Mouse (Mus musculus) gastrocnemius, adult 8-10 months (tissue): Measurements from ENCODE around the gene Fam189a1. TPM values are rescaled to one million over a fixed set of nuclear protein-coding genes. Genes with fewer than 3 reads are reported as not detected.
A peak's percentile ranks its signal among the peaks of the same experiment; 100 is the strongest.

Source experiments
- DNase-seq, 2 experiments: peaks; one replicate each; pipeline ENCODE4 v3.0.0; 2022; ENCODE audit warnings: low spot score in 2 of 2
- total RNA-seq, 4 experiments: library from RNA; stranded (reverse); gene quantifications; 2 replicates each; pipeline ENCODE4 v1.2.4; 2022

The Fam189a1 gene
- total RNA-seq, 4 experiments from 2014 or later = not detected

DNA sequence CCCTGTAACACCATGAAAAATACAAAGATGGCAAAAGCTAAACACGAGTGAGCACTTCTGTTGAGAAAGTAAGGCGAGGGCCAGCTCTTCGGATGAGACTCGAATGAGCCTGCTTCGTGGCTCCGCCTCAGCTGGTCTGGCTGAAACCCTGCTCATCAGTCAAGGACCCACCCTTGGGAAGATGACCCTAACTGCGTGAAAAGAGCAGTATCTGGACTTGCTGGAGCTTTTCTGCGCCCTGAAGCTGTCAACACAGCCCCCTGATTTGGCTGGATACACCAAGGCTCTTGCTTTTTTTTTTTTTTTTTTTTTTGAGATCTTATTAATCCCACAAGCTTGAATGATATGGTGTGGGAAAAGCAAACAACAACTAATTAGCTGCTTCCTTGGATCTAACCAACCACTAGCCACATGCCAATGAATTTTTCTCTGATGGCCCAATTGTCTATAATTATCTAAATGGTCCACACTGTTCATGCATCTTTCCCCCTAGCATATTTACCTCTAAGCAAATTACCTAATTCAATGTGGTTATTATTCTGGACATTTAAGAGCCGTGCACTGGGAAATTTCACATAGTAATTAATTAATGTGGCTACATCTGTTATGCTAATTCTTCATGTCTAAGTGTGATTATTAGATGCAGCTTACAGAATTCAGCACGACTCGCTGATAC, 272.0 kb downstream of the Fam189a1 start:
- no peak for DNase-seq

DNA sequence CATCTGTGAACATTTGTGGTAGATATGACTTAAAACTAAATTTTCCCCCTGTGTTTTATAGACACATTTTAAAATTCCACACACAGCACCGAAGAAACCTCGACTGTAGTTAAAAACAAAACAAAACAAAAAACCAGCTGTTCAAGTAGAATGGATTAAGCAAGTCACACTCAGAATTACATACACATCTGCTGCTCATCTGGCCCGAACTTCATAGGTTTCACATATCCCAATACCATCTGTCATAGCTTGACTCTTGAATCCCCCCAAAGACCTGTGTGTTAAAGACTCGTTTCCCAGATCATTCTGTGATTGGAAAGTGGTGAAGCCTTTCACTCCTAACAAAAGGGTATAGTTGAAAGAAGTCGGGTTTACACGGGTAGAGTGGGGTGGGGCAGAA, 274.1 kb downstream of the Fam189a1 start:
- no peak for DNase-seq

DNA sequence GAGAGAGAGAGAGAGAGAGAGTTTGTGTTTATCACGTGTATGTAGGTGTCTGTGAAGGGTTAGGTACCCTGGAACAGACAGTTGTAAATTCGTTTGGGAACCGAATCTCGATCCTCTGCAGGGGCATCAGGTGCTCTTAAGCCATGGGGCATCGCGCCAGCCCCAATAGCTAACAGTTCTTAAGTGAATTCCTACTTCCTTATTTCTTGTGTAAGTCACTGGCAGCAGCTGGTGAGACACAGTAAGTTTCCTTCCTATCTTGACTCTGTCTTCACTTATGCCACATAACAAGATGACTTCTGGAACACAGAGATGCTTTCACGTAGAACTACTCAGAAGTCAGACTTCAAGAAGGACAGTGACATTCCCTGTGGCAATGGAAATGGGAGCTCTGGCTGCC, 275.0 kb downstream of the Fam189a1 start:
- no peak for DNase-seq

DNA sequence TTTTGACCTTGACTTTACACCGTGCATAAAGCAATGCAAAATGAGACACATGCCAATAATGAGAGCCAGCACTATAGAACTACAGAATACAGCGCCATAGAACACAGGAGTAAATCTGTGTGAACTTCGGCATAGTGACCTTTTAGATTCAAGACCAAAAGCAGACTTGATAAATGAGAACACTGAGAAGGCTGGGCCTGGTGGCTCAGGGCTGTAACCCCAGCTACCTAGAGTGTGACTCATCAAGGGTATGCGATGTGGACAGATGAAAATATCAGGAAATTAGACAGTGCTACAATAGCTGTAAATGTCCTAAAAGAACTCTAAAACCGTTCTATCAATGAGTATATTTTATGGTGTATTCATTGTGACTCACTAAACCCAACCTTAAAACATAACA, 276.0 kb downstream of the Fam189a1 start:
- no peak for DNase-seq

DNA sequence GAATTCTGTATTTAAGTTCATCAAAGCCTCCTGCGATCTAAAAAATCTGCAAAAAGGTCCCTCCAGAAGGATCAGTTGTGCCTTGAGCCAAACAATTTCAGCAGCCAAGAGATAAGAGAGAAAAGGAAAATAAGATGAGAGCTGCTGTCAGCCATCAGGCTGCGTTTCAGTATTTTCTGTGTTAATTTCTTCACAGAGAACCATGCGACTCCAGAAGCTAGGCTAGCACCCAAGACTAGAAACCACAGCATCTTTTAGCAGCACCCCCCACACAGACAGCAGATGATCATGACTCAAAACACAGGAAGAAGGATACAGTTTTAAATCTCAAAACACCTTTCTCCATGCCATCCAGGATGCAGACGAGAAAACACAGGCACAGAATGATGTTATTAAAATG, 281.4 kb downstream of the Fam189a1 start:
- DNase-seq = no peak

DNA sequence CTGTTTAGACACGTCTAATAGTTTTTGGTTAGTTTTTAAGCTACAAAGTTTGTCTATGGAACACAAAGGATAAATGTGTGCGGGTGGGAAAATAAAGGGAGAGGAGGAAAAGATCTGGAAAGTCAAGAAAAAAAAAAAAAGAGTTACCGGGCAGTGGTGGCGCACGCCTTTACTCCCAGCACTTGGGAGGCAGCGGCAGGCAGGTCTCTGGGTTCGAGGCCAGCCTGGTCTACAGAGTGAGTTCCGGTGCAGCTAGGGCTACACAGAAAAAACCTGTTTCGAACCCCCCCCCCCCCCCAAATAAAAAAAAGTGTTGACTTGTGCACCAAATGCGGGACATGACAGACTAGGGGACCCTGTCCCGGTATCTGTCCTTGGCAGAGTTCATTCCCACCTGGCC, 283.1 kb downstream of the Fam189a1 start:
- DNase-seq = no peak

DNA sequence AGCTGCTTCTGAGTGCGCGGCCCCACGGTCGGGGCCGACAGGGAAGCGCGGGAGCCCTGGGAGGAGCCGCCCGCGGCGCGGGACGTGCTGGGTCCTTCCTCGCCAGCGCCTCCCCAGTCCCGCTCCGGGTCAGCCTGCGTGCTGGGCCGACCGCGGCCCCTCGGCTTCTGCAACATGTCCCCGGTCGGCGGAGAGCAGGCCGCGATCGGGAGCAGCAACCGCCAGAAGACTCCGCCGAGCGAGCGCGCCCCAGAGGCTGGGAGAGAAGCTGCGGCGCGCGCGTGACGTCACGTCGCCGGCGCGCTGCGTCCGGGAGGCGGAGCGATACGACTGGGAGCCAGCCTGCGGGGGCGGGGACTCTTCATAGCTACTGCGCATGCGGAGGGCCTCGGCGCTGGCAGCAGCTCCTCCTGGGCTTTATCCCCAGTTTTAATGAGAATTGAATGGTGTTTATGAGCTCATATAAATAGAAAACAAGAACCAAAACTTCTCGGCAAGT, 283.6 kb downstream of the Fam189a1 start, which contains the start of gene Nsmce3:
TSS of gene Nsmce3 (minus strand) at position 255 of the 499 bp plus-strand sequence.
- peak; percentile 90 to 93 for DNase-seq

DNA sequence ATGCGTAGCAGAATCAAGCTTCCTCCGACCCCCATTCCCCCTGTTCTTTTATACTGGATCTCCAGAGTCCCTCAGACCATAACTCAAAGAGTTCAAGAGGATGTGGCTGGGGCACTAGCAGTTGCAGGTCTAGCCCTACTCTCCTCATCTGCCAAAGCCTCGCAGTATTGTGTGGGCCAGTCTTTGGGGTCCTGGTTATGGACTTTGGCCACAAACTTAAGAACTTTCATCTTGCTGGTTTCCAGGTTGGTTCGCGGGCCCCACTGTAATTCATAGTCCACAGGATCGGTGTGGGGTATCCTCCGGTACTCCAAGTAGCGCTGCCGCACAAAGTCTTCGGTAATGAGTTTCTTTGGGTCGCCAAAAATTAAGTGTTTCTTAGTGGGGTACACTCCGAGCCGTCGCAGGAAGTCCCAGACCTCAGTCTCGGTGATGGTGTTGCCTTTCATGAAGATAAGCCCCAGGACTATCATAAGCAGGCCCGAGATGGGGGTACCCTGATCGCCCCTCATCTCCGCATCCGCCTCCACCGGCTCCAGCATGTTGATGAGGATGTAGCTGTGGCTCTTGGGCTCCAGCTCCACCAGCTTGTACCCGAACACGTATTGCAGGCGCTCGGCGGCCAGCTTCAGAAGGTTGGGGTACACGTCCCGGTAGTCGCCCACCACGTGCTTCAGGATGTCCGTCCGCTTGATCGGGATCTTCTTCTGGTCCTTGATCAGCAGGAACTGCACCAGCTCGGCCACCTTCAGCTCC, 284.2 kb downstream of the Fam189a1 start:
- no peak for DNase-seq

DNA sequence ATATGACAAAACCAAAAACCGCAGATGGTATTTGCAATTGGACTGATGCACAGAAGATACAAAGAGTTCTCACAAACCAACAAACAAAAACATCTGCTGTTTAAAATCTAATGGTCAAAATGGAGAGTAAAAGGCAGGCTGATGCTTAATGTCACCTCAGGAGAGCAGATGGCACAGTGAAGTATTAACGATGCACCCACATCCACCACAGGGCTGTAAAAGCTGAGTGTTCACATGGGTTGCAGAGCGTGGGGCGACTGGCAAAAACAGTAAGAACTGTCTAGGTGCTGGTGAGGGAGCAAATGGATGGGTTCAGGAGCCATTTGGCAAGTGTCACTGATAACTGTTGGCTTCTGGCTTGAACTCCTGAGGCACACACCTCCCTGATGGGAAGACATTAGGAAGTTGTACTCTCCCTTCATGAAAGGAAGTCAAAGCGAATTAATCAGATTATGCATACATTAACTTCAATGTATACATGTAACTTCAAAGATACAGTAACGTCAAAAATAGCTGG, 286.8 kb downstream of the Fam189a1 start:
- no peak for DNase-seq

DNA sequence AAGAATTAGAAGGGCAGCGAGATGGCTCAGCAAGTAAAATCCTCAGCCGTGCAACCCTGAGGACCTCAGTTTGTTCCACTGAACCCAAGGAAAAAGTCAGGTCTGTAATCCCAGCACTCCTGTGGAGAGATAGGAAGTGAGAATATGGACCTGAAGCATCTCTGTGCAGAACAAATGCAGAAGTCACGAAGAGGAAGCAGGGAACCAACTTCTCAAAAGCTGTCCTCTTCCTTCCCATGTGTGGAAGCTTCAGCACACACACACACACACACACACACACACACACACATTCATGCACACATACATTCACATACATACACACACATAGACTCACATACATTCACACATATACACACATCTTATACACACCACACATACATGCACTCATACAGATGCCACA, 292.8 kb downstream of the Fam189a1 start:
- no peak for DNase-seq

DNA sequence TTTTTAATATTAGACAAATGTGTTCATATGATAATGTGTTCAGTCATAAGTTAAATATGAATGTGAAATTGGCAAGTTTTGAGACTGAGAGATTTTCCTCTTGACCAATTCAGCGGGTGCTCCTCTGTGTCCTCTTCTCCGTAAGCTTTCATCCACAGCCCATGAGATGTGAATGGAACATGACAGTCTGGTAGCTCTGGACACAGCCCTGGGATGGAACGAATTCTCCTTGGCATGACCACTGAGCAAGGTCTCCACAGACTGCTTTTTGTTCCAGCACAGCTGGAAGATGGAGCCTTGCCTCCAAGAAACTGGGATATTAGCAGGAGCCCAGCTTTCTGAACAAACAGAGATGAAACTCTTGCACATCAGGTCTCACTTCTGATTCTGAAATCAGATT, 293.4 kb downstream of the Fam189a1 start:
- no peak for DNase-seq

DNA sequence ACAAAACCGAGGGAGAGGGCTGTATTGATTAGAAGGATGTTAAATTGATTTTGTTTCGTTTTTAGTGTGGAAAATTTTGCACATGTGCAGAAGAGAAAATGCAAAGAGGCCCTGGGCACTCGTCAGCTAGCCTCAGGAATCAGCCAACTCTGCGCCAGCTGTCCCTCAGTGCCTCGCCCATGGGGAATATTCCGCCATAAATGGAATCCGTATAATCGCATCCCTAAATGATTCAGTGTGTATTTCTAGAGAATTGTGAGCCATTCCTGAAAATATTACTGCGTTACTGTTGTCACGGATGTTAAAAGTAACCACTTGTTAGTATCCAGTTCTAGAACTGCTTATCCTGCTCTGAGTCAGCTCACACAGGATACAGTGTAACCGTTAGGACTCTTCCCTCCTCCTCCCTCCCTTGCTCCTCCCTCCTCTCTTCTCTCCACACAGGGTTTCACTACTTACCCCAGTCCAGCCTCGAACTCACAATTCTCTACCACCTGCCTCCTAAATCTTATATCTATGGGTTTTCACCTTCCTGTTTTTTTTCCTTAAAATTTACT, 299.8 kb downstream of the Fam189a1 start:
- no peak for DNase-seq

DNA sequence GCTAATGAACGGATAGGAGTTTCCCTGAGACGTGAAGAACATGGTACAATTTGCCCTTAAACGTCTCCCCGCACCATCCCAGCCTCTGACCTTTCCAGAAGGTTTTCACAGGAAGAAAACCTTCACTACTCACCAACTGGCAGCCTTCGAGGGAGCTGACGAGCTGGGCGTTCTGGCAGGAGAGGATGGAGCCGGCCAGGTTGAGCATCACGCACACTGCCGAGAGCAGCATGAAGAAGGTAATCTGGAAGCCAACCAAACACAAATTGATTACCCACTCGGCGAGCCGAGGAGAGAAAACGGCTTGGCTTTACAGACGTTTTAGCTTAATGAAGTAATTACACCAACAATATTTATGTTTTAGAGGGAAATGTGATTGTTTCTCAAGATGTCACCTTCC, 300.4 kb downstream of the Fam189a1 start:
- DNase-seq = no peak

DNA sequence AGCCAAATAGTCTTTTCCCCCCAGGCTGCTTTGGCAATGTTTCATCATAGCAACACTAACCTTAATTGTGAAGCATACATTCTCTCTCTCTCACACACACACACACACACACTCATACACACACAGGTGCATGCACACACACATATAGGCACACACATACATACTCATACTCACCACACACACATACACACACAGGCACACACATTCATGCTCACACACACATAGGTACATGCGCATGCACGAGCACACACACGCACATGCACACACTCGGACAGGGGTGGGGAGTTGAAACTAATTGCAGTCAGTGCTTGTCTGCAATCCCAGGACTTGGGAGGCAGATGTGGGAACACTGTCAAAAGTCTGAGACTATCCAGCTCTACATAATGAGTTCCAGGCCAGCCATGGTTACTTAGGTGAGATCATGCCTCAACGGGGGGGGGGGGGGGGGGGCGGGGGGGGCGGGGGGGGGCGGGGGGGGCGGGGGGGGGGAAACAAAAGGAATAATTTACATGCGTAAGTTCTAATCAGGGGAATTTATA, 300.9 kb downstream of the Fam189a1 start:
- DNase-seq = no peak

DNA sequence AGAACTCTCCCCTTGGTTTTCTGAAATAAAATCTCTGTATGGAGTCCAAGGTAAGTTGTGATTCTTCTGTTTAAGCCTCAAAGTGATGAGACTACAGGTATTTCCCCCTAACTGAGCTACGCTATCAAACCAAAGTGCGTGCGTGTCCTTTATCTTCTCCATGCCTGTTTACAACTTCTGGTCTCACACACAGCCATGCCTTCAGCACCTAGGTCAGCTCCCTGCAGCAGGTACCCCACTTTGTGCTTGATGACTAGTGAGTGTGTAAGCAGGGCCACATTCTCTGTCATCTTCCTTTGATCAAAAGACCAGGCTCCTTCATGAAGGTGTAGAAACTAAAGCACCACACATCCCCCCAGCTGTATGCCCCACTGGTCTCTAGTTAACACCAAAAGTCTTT, 305.6 kb downstream of the Fam189a1 start:
- DNase-seq = no peak

DNA sequence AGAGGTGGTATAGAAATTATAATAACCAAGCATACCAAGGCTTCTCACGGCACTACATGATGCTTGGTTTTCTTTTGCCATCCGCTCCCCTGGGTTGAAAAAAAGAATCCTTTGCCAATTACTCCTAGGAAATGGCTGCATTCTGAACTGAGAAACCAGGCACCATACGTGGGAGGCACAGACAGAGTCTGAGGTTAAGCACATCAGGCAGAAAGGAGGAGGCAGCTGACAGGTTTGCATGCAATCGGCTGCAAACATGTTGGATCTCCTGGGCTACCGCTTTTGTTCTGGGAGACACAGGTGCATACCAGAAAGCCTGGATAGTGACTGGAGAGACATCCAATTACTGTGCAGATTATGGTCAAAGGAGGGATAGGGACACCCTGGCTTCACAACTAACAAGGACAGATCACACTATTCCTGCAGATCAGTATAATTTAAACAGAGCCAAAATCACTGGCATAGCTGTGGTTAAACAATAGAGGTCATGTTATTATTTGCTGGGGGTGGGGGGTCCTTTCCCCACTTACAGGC, 308.9 kb downstream of the Fam189a1 start:
- no peak for DNase-seq

DNA sequence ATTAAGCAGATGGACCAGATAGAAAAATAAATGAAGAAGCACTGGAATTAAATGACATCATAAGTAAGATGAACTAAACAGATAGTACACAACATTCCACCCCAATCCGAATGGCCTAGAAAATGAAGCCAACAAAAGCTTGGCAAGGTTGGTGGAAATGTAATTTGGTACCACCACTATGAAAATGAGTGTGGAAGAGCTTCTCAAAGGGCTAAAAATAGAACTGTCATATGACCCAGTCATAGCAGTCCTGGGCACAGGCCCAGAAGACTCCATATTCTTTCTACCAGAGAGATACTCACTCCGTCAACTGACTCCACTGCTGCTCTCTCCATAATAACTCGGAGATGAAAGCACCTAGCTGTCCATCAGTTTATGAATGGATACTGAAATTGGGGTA, 310.3 kb downstream of the Fam189a1 start:
- DNase-seq = peak in 1 of 2 experiments; percentile 9

DNA sequence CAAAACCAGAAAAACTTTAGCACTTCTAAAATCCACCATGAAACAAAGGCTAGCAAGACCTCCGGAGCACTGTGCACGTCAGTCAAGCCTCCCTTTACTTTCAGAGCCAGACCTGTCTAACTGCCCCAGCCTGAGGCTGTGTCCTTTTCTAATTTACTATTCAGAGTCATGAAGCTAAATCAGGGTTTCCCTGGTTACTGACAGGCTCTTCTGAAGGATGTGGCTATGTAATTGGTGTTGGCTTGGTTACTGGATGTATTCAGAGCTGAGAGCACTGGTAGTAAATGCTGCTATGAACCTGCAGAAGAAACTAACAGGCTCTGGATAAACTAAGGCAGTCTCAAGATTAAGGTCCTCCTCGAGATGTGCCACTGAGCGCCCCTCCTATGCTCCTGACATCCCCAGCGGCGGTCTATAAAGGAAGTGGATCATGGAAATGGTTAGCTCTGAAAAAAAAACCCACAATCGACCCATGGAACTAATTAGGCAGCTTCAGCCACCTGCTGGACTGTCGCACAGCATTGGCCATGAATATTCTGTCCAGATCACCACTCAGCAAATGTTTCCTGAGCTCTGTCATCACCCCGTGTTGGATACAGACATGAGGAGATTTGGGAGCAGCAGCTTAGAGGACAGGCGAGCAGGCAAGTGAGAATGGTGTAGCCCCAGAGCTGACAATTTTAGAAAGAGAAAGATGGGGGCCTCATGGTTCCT, 315.3 kb downstream of the Fam189a1 start:
- DNase-seq = no peak

DNA sequence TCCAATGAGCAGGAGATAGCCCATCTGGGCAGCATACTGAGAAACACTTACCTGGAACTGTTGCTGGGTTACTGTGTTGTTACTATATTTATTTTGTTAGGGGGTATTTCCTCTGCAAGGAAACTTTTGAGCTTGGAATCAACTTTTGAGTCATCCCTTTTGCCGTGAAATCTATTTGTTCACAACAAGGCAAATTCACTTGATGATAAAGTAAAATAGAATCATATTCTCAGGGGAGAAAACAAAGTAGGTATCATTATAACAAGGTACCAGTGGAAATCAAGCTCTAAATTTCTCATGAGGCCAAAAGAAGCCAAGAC, 315.8 kb downstream of the Fam189a1 start:
- no peak for DNase-seq

DNA sequence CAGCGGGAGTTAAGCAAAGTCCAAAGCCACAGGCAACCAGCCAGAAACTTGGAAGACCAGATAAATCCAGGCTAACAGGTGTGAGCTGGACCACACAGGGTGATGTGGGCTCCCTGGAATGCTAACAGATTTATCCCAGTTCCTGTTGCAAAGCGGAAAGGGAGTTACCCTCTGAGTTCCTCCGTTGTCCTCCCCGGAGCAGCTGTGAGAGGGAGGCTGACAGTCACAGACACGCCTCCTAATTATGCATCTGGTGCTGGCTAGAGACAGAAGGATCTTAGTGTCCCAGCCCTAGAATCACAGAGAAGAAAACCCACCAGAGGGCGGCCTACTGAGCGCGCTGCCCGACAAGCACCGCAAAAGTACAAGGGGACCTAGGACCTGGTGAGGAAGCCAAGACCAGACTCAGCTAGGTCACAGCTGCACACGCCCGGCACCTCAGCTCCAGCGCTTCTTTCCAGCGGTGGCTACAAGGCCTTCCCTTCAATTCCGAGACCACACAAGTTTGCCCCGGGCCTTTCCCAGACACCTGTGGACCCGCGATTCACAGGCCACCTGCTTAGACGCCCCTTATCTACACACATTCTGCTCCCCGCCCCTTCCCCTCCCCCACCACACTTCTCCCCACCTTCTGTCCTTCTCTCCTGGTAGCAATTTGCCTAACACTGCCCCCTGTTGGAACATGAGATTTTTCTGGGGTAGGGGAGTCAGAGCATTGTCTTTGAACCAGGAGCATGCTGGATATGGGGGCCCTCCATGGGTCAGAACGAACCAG, 316.4 kb downstream of the Fam189a1 start:
- DNase-seq = peak; percentile 28 to 41
